9 mouse cellular contexts compared by ENCODE assay signal in the genomic region with DNA sequence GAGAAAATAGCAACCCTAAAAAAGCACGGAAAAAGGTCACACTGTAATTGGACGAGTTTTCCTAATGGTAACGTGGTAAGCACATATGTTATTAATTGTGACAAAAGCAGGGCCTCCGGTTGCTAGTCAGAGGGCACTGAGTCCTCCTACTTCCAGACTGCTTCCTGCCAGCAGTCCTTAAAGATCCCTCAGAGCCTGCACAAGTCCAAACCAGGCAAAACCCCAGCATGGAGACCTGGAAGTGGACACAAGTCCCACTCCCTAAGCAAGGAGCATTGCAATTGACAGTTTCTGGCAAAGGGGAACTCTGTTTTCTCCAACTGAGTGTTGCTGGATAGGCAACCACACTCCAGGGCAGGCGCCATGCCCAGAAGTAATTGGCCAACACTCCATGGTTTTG. TPM values are rescaled to one million over a fixed set of nuclear protein-coding genes. Genes with fewer than 3 reads are reported as not detected.
DNase-seq lines count a peak whose midpoint lies in the region; ATAC-seq and TF ChIP-seq lines count a peak whose summit lies in the region.
"Had no signal": no experiment of that assay in that cellular context is flagged by ENCODE, and none has a peak within 500 bp of the region (broad histone marks: within the 10 kb centered on the region; RNA-seq: fewer than 3 reads in every experiment).

No protein-coding gene starts in this region.

- TF ChIP-seq EP300 in heart, adult 2 months (IDR thresholded peaks at IDR 0.05; ENCODE audit: insufficient read depth, low read depth, low read length), result no peak

- H3K4me2 ChIP-seq in embryonic facial prominence, embryonic 14.5 days (ENCODE audit: low read depth, low read length), result no peak overlapping the region
- H3K4me2 ChIP-seq in midbrain, embryonic 11.5 days, result no peak overlapping the region

- no peaks in the 10 kb centered on the region for H3K79me2 ChIP-seq in heart, adult 2 months (replicated peaks; ENCODE audit: control insufficient read depth, insufficient read depth, low read length)

- H3K9ac ChIP-seq in heart, adult 2 months (ENCODE audit: low read depth, low read length), result no peak overlapping the region
- H3K9ac ChIP-seq in embryonic facial prominence, embryonic 14.5 days (ENCODE audit: low read depth, low read length), result no peak overlapping the region
- no peak overlapping the region for H3K9ac ChIP-seq in midbrain, embryonic 11.5 days (ENCODE audit: low read length)

- no peaks in the 10 kb centered on the region; the same call in 1 of the 2 replicates for H3K4me1 ChIP-seq in heart, adult 2 months (ENCODE audit: control insufficient read depth, insufficient read depth, low read length)
- no peaks in the 10 kb centered on the region for H3K4me1 ChIP-seq in heart, embryonic 10.5 days
- peaks cover 11% of the 10 kb centered on the region; the same call in 1 of the 2 replicates for H3K4me1 ChIP-seq in embryonic facial prominence, embryonic 14.5 days (ENCODE audit: control insufficient read depth, insufficient read depth, low read length)
- H3K4me1 ChIP-seq in limb, embryonic 10.5 days, result peaks cover 29% of the 10 kb centered on the region
- H3K4me1 ChIP-seq in midbrain, embryonic 11.5 days (ENCODE audit: control insufficient read depth, insufficient read depth, low read length), result no peaks in the 10 kb centered on the region

- no peak for TF ChIP-seq CTCF in heart, adult 2 months (IDR thresholded peaks at IDR 0.05)

- no peaks in the 10 kb centered on the region for H3K9me3 ChIP-seq in heart, embryonic 10.5 days
- H3K9me3 ChIP-seq in embryonic facial prominence, embryonic 14.5 days (ENCODE audit: control insufficient read depth, low read length), result no peaks in the 10 kb centered on the region; the same call in 1 of the 2 replicates
- H3K9me3 ChIP-seq in limb, embryonic 10.5 days (replicated peaks), result peaks cover 2% of the 10 kb centered on the region; the same call in 1 of the 2 replicates
- no peaks in the 10 kb centered on the region for H3K9me3 ChIP-seq in midbrain, embryonic 11.5 days (ENCODE audit: control insufficient read depth, low read length)

- no peak overlapping the region for H3K4me3 ChIP-seq in heart, adult 2 months
- no peak overlapping the region for H3K4me3 ChIP-seq in heart, embryonic 10.5 days
- H3K4me3 ChIP-seq in embryonic facial prominence, embryonic 14.5 days (ENCODE audit: low read depth, low read length), result no peak overlapping the region
- 0 out of 2 replicates have a peak overlapping the region, but pooled peaks have one; percentile 6 for H3K4me3 ChIP-seq in limb, embryonic 10.5 days
- H3K4me3 ChIP-seq in midbrain, embryonic 11.5 days (ENCODE audit: low read depth, low read length), result no peak overlapping the region

- H3K36me3 ChIP-seq in heart, adult 2 months (ENCODE audit: control insufficient read depth, insufficient read depth, low read length), result no peaks in the 10 kb centered on the region
- no peaks in the 10 kb centered on the region for H3K36me3 ChIP-seq in heart, embryonic 10.5 days
- no peaks in the 10 kb centered on the region for H3K36me3 ChIP-seq in embryonic facial prominence, embryonic 14.5 days (ENCODE audit: control insufficient read depth, insufficient read depth, low read length)
- peaks cover 8% of the 10 kb centered on the region; the same call in 1 of the 2 replicates for H3K36me3 ChIP-seq in limb, embryonic 10.5 days
- no peaks in the 10 kb centered on the region for H3K36me3 ChIP-seq in midbrain, embryonic 11.5 days (ENCODE audit: control insufficient read depth, insufficient read depth, low read length)

- no peak for TF ChIP-seq POLR2A in heart, adult 2 months (IDR thresholded peaks at IDR 0.05; ENCODE audit: insufficient read depth, low read depth, low read length)

- H3K27me3 ChIP-seq in heart, adult 2 months (ENCODE audit: control insufficient read depth, insufficient read depth, low read length), result no peaks in the 10 kb centered on the region
- no peaks in the 10 kb centered on the region for H3K27me3 ChIP-seq in heart, embryonic 10.5 days (ENCODE audit: insufficient read depth, poor library complexity, severe bottlenecking)
- no peaks in the 10 kb centered on the region for H3K27me3 ChIP-seq in embryonic facial prominence, embryonic 14.5 days (replicated peaks; ENCODE audit: control insufficient read depth, insufficient read depth, low read length)
- no peaks in the 10 kb centered on the region for H3K27me3 ChIP-seq in limb, embryonic 10.5 days (ENCODE audit: low read depth, poor library complexity, severe bottlenecking)
- H3K27me3 ChIP-seq in midbrain, embryonic 11.5 days (ENCODE audit: control insufficient read depth, insufficient read depth, low read length), result no peaks in the 10 kb centered on the region

- peak overlapping the region; percentile 40 for H3K27ac ChIP-seq in heart, adult 2 months
- no peak overlapping the region for H3K27ac ChIP-seq in heart, embryonic 10.5 days
- peak overlapping the region; percentile 82 for H3K27ac ChIP-seq in embryonic facial prominence, embryonic 14.5 days (replicated peaks; ENCODE audit: low read depth, low read length)
- H3K27ac ChIP-seq in limb, embryonic 10.5 days, result peak overlapping the region; percentile 86
- H3K27ac ChIP-seq in midbrain, embryonic 11.5 days (ENCODE audit: low read depth, low read length), result no peak overlapping the region

- ATAC-seq in embryonic facial prominence, embryonic 14.5 days (ENCODE audit: low read depth), result peak; percentile 45; the same call in 1 of the 2 replicates
- ATAC-seq in megakaryocyte-erythroid progenitor cell, adult 5-6 weeks (replicated peaks; ENCODE audit: low FRiP score, low TSS enrichment, poor library complexity, severe bottlenecking), result no peak
- ATAC-seq in midbrain, embryonic 11.5 days (ENCODE audit: low FRiP score), result no peak

- DNase-seq in heart, adult 2 months, result peak; percentile 42 to 53
- DNase-seq in heart, embryonic 10.5 days (ENCODE audit: low spot score), result no peak
- peak; percentile 88 for DNase-seq in adipocyte (ENCODE audit: low spot score)
- peak; percentile 80 for DNase-seq in embryonic facial prominence, embryonic 14.5 days (ENCODE audit: low spot score)
- peak; percentile 50 for DNase-seq in limb, embryonic 10.5 days (ENCODE audit: low spot score)
- no peak for DNase-seq in midbrain, embryonic 11.5 days (ENCODE audit: low spot score, missing footprints)
- DNase-seq in left cerebral cortex, adult 18-20 months (ENCODE audit: low spot score in 2 of 2), result no peak
- DNase-seq: kidney, adult 9 months had no signal

- WGBS in heart, adult 2 months, result 43% methylated on average over 5 of the region's 5 CpGs
- 62% methylated on average over 5 of the region's 5 CpGs for WGBS in heart, embryonic 10.5 days
- WGBS in embryonic facial prominence, embryonic 14.5 days, result 33% methylated on average over 5 of the region's 5 CpGs
- 24% methylated on average over 5 of the region's 5 CpGs for WGBS in limb, embryonic 10.5 days
- WGBS in midbrain, embryonic 11.5 days, result 69% methylated on average over 5 of the region's 5 CpGs

- intact Hi-C loops in heart, adult 2 months (cut with DNase I), result loop anchor here (2.0 to 10.0 kb wide), 4 partner anchors 93 to 1540 kb away; no protein-coding TSS in a partner anchor

RNA-seq across cellular contexts. Expression of a gene that starts 27.4 kb away (rescaled TPM):
- 10 to 100 TPM; 19.1 to 22.8 TPM for total RNA-seq in heart, adult 2 months (2021)
- polyA plus RNA-seq in heart, adult 2 months (2012; rRNA removed), result 27.8 and 40.0 TPM in 2 replicates
- polyA plus RNA-seq in heart, embryonic 10.5 days (2016; fragmentation: Nextera tagmentation; extraction: Ambion mirVana), result 49.0 and 65.8 TPM in 2 replicates
- polyA plus RNA-seq in embryonic facial prominence, embryonic 14.5 days (2014; fragmentation: Nextera tagmentation; extraction: Ambion mirVana), result 61.0 and 75.9 TPM in 2 replicates
- 100 and 104 TPM in 2 replicates for polyA plus RNA-seq in limb, embryonic 10.5 days (2016; fragmentation: Nextera tagmentation; extraction: Ambion mirVana)
- 185 and 197 TPM in 2 replicates for total RNA-seq in megakaryocyte-erythroid progenitor cell, adult 5-6 weeks (2014; fragmentation: Nextera tagmentation)
- total RNA-seq in megakaryocyte-erythroid progenitor cell, adult 5-6 weeks (2017), result 135 and 149 TPM in 2 replicates
- 80.8 and 92.4 TPM in 2 replicates for polyA plus RNA-seq in midbrain, embryonic 11.5 days (2014; fragmentation: Nextera tagmentation; extraction: Ambion mirVana)
- total RNA-seq in left cerebral cortex, adult 18-20 months (2021), result 10 to 100 TPM; 39.4 to 42.1 TPM

Comparison
In these comparisons a context has a peak if more than half of its experiments do, and no peak if none do; other contexts are left out.
1. DNase-seq: peak in heart, adult 2 months (2 of 2), adipocyte (single experiment), embryonic facial prominence, embryonic 14.5 days (single experiment) and limb, embryonic 10.5 days (single experiment); none in heart, embryonic 10.5 days (single experiment), midbrain, embryonic 11.5 days (single experiment) and left cerebral cortex, adult 18-20 months (0 of 2).
2. H3K27ac ChIP-seq: peak in heart, adult 2 months (single experiment), embryonic facial prominence, embryonic 14.5 days (single experiment) and limb, embryonic 10.5 days (single experiment); none in heart, embryonic 10.5 days (single experiment) and midbrain, embryonic 11.5 days (single experiment).